Mouse (Mus musculus) midbrain, embryonic 15.5 days (tissue): ENCODE data around the gene Exoc6b. TPM values are rescaled to one million over a fixed set of nuclear protein-coding genes. Genes with fewer than 3 reads are reported as not detected.

Experiments used
- ATAC-seq: fragments of 200-750 bp; cut with Nextera tagmentation; replicated peaks from 2 replicates; pipeline ENCODE4 v1.8.0; 2017; ENCODE audit warnings: moderate TSS enrichment
- H3K27ac ChIP-seq: fragments of 300-500 bp; sonication (generic); 2 replicates; pipeline ENCODE4 v1.5.1; 2015; ENCODE audit warnings: mild to moderate bottlenecking, inconsistent platforms
- H3K27me3 ChIP-seq: fragments of 300-500 bp; sonication (generic); replicated peaks from 2 replicates; pipeline ENCODE4 v1.6.1; 2015; ENCODE audit warnings: inconsistent platforms
- H3K36me3 ChIP-seq: fragments of 300-500 bp; sonication (generic); replicated peaks from 2 replicates; pipeline ENCODE4 v1.6.1; 2015; ENCODE audit warnings: inconsistent platforms
- H3K4me1 ChIP-seq: fragments of 300-500 bp; sonication (generic); 2 replicates; pipeline ENCODE4 v1.6.1; 2015; ENCODE audit warnings: inconsistent platforms
- H3K4me2 ChIP-seq: fragments of 300-500 bp; sonication (generic); 2 replicates; pipeline ENCODE4 v1.6.1; 2015; ENCODE audit warnings: inconsistent platforms, mild to moderate bottlenecking, moderate library complexity
- H3K4me3 ChIP-seq: fragments of 300-500 bp; sonication (generic); 2 replicates; pipeline ENCODE4 v1.5.1; 2015; ENCODE audit warnings: mild to moderate bottlenecking, inconsistent platforms
- H3K9ac ChIP-seq: fragments of 300-500 bp; sonication (generic); 2 replicates; pipeline ENCODE4 v1.6.1; 2015; ENCODE audit warnings: mild to moderate bottlenecking, inconsistent platforms
- H3K9me3 ChIP-seq: fragments of 300-500 bp; sonication (generic); 2 replicates; pipeline ENCODE4 v1.6.1; 2016; ENCODE audit warnings: inconsistent platforms
- WGBS: fragments of 180-500 bp; shearing (Covaris S2); methylation state at CpG from one replicate; pipeline ENCODE4 v1.1.7; 2015; ENCODE audit warnings: mixed read lengths; 5-methylcytosine and 5-hydroxymethylcytosine counted together
- polyA plus RNA-seq: library from polyadenylated mRNA; unstranded; fragments of >200 nt; fragmentation: Nextera tagmentation; extraction: Ambion mirVana; gene quantifications from 2 replicates; pipeline ENCODE4 v1.2.1, GENCODE M21; 2015

The Exoc6b gene
- polyA plus RNA-seq, 1 experiment from 2014 or later = 60.9 TPM

GRCm38 (mm10) chr6:85051109-85051508 is 18.2 kb downstream of the Exoc6b start:
- Histone ChIP-seq H3K4me1 (no peaks in the 10 kb centered on the region), H3K4me3 (no peak overlapping the region), H3K27me3 (no peaks in the 10 kb centered on the region), H3K4me2 (no peak overlapping the region), H3K36me3 (no peaks in the 10 kb centered on the region), H3K27ac (no peak overlapping the region), H3K9ac (no peak overlapping the region), H3K9me3 (no peaks in the 10 kb centered on the region)
- ATAC-seq = no peak
- 89% methylated on average over 4 of the region's 4 CpGs for WGBS

- no peak overlapping the region for H3K27ac ChIP-seq
- H3K4me3 ChIP-seq = no peak overlapping the region
- H3K9ac ChIP-seq = no peak overlapping the region
- WGBS = 93% methylated on average over 3 of the region's 3 CpGs
- H3K4me1 ChIP-seq = no peaks in the 10 kb centered on the region
- no peaks in the 10 kb centered on the region for H3K36me3 ChIP-seq
- H3K9me3 ChIP-seq = no peaks in the 10 kb centered on the region
- no peak overlapping the region for H3K4me2 ChIP-seq
- ATAC-seq = no peak
- no peaks in the 10 kb centered on the region for H3K27me3 ChIP-seq
Observed at GRCm38 (mm10) chr6:85046531-85046930, 22.8 kb downstream of the Exoc6b start.

- Histone ChIP-seq H3K27me3 (no peaks in the 10 kb centered on the region), H3K4me1 (no peaks in the 10 kb centered on the region), H3K9ac (no peak overlapping the region), H3K9me3 (no peaks in the 10 kb centered on the region), H3K36me3 (no peaks in the 10 kb centered on the region), H3K4me3 (no peak overlapping the region), H3K27ac (no peak overlapping the region), H3K4me2 (no peak overlapping the region)
- 33% methylated on average over 4 of the region's 4 CpGs for WGBS
- no peak for ATAC-seq
Observed at GRCm38 (mm10) chr6:85044621-85045152, 24.6 kb downstream of the Exoc6b start.

GRCm38 (mm10) chr6:85037677-85038076 is 31.6 kb downstream of the Exoc6b start:
- peak; percentile 52; the same call in 1 of the 2 replicates for ATAC-seq
- H3K27ac ChIP-seq = no peak overlapping the region
- H3K9ac ChIP-seq = no peak overlapping the region
- H3K4me1 ChIP-seq = no peaks in the 10 kb centered on the region
- H3K9me3 ChIP-seq = no peaks in the 10 kb centered on the region
- WGBS = 9% methylated on average over 6 of the region's 6 CpGs
- H3K36me3 ChIP-seq = no peaks in the 10 kb centered on the region
- H3K4me2 ChIP-seq = no peak overlapping the region
- H3K27me3 ChIP-seq = no peaks in the 10 kb centered on the region
- no peak overlapping the region for H3K4me3 ChIP-seq

- Histone ChIP-seq H3K4me3 (no peak overlapping the region), H3K9me3 (no peaks in the 10 kb centered on the region), H3K27ac (no peak overlapping the region), H3K9ac (no peak overlapping the region), H3K27me3 (no peaks in the 10 kb centered on the region), H3K36me3 (no peaks in the 10 kb centered on the region), H3K4me2 (no peak overlapping the region), H3K4me1 (no peaks in the 10 kb centered on the region)
- 16% methylated on average over 1 of the region's 1 CpGs for WGBS
- ATAC-seq = no peak
Observed at GRCm38 (mm10) chr6:85029671-85030070, 39.6 kb downstream of the Exoc6b start.

- no peak for ATAC-seq
- Histone ChIP-seq H3K27ac (no peak overlapping the region), H3K27me3 (no peaks in the 10 kb centered on the region), H3K9ac (no peak overlapping the region), H3K4me1 (no peaks in the 10 kb centered on the region), H3K9me3 (no peaks in the 10 kb centered on the region), H3K4me3 (no peak overlapping the region), H3K36me3 (no peaks in the 10 kb centered on the region), H3K4me2 (no peak overlapping the region)
Observed at GRCm38 (mm10) chr6:85024403-85024802, 44.9 kb downstream of the Exoc6b start.

GRCm38 (mm10) chr6:85017011-85017410 is 52.3 kb downstream of the Exoc6b start:
- Histone ChIP-seq H3K9ac (no peak overlapping the region), H3K9me3 (no peaks in the 10 kb centered on the region), H3K27ac (no peak overlapping the region), H3K4me3 (no peak overlapping the region), H3K36me3 (no peaks in the 10 kb centered on the region), H3K4me1 (peaks cover 4% of the 10 kb centered on the region; the same call in 1 of the 2 replicates), H3K27me3 (no peaks in the 10 kb centered on the region), H3K4me2 (no peak overlapping the region)
- 36% methylated on average over 2 of the region's 2 CpGs for WGBS
- ATAC-seq = no peak

- WGBS = 91% methylated on average over 2 of the region's 2 CpGs
- H3K27me3 ChIP-seq = no peaks in the 10 kb centered on the region
- H3K4me3 ChIP-seq = no peak overlapping the region
- no peak for ATAC-seq
- H3K4me1 ChIP-seq = peaks cover 4% of the 10 kb centered on the region; the same call in 1 of the 2 replicates
- no peaks in the 10 kb centered on the region for H3K9me3 ChIP-seq
- H3K9ac ChIP-seq = no peak overlapping the region
- H3K36me3 ChIP-seq = no peaks in the 10 kb centered on the region
- H3K27ac ChIP-seq = no peak overlapping the region
- no peak overlapping the region for H3K4me2 ChIP-seq
Observed at GRCm38 (mm10) chr6:85013906-85014305, 55.4 kb downstream of the Exoc6b start.

- ATAC-seq = no peak
- no peaks in the 10 kb centered on the region for H3K9me3 ChIP-seq
- H3K27me3 ChIP-seq = no peaks in the 10 kb centered on the region
- no peak overlapping the region for H3K27ac ChIP-seq
- no peak overlapping the region for H3K4me3 ChIP-seq
- 95% methylated on average over 2 of the region's 2 CpGs for WGBS
- no peaks in the 10 kb centered on the region for H3K4me1 ChIP-seq
- H3K9ac ChIP-seq = no peak overlapping the region
- no peaks in the 10 kb centered on the region for H3K36me3 ChIP-seq
- no peak overlapping the region for H3K4me2 ChIP-seq
Observed at GRCm38 (mm10) chr6:85010397-85010796, 58.9 kb downstream of the Exoc6b start.

- H3K36me3 ChIP-seq = no peaks in the 10 kb centered on the region
- H3K4me1 ChIP-seq = no peaks in the 10 kb centered on the region
- H3K9me3 ChIP-seq = no peaks in the 10 kb centered on the region
- no peak overlapping the region for H3K9ac ChIP-seq
- no peak overlapping the region for H3K4me3 ChIP-seq
- no peak overlapping the region for H3K4me2 ChIP-seq
- H3K27ac ChIP-seq = no peak overlapping the region
- H3K27me3 ChIP-seq = no peaks in the 10 kb centered on the region
- ATAC-seq = no peak
Observed at GRCm38 (mm10) chr6:84995418-84995817, 73.9 kb downstream of the Exoc6b start.

GRCm38 (mm10) chr6:84976563-84976971 is 92.7 kb downstream of the Exoc6b start:
- WGBS = 54% methylated on average over 3 of the region's 3 CpGs
- no peaks in the 10 kb centered on the region for H3K9me3 ChIP-seq
- H3K36me3 ChIP-seq = no peaks in the 10 kb centered on the region
- H3K4me1 ChIP-seq = peaks cover 2% of the 10 kb centered on the region; the same call in 1 of the 2 replicates
- no peaks in the 10 kb centered on the region for H3K27me3 ChIP-seq
- H3K4me3 ChIP-seq = no peak overlapping the region
- H3K9ac ChIP-seq = no peak overlapping the region
- H3K27ac ChIP-seq = no peak overlapping the region
- H3K4me2 ChIP-seq = no peak overlapping the region
- no peak for ATAC-seq

- H3K9me3 ChIP-seq = no peaks in the 10 kb centered on the region
- WGBS = 91% methylated on average over 1 of the region's 1 CpGs
- no peak overlapping the region for H3K27ac ChIP-seq
- H3K4me3 ChIP-seq = no peak overlapping the region
- no peak for ATAC-seq
- no peaks in the 10 kb centered on the region for H3K27me3 ChIP-seq
- no peak overlapping the region for H3K9ac ChIP-seq
- no peaks in the 10 kb centered on the region for H3K36me3 ChIP-seq
- H3K4me2 ChIP-seq = no peak overlapping the region
- 0 out of 2 replicates have a peak, but pooled peaks cover 4% of the 10 kb centered on the region for H3K4me1 ChIP-seq
Observed at GRCm38 (mm10) chr6:84968531-84968930, 100.8 kb downstream of the Exoc6b start.

- Histone ChIP-seq H3K27ac (no peak overlapping the region), H3K9ac (no peak overlapping the region)
- 83% methylated on average over 5 of the region's 5 CpGs for WGBS
Observed at GRCm38 (mm10) chr6:84964729-84965415, 104.4 kb downstream of the Exoc6b start.

More at GRCm38 (mm10) chr6:84964729-84965415, 104.4 kb downstream of the Exoc6b start:
- ATAC-seq = no peak
- Histone ChIP-seq H3K36me3 (no peaks in the 10 kb centered on the region), H3K27me3 (no peaks in the 10 kb centered on the region), H3K4me1 (0 out of 2 replicates have a peak, but pooled peaks cover 6% of the 10 kb centered on the region), H3K9me3 (no peaks in the 10 kb centered on the region), H3K4me2 (no peak overlapping the region), H3K4me3 (no peak overlapping the region)
